Mouse (Mus musculus) intestine, embryonic 14.5 days (tissue): Measurements from ENCODE around the gene Plce1. TPM values are rescaled to one million over a fixed set of nuclear protein-coding genes. Genes with fewer than 3 reads are reported as not detected.

Source experiments
- ATAC-seq: fragments of 200-750 bp; cut with Nextera tagmentation; replicated peaks from 2 replicates; pipeline ENCODE4 v1.8.0; 2017; ENCODE audit warnings: low read depth, moderate number of reproducible peaks, moderate TSS enrichment, moderate library complexity; ENCODE audit not compliant: low FRiP score, low TSS enrichment
- DNase-seq: peaks from one replicate; pipeline ENCODE4 v3.0.0-alpha.2; 2018; ENCODE audit warnings: low spot score
- H3K27ac ChIP-seq: fragments of 300-500 bp; sonication (generic); 2 replicates; pipeline ENCODE4 v1.5.1; 2014; ENCODE audit warnings: low read depth, mild to moderate bottlenecking, control low read depth
- H3K27me3 ChIP-seq: fragments of 300-500 bp; sonication (generic); replicated peaks from 2 replicates; pipeline ENCODE4 v1.6.1; 2014; ENCODE audit warnings: low read length, control low read depth; ENCODE audit not compliant: control insufficient read depth, insufficient read depth
- H3K36me3 ChIP-seq: fragments of 300-500 bp; sonication (generic); 2 replicates; pipeline ENCODE4 v1.6.1; 2014; ENCODE audit warnings: low read length, control low read depth; ENCODE audit not compliant: control insufficient read depth, insufficient read depth
- H3K4me1 ChIP-seq: fragments of 300-500 bp; sonication (generic); replicated peaks from 2 replicates; pipeline ENCODE4 v1.6.1; 2014; ENCODE audit warnings: low read length, control low read depth, mixed read lengths; ENCODE audit not compliant: control insufficient read depth, insufficient read depth
- H3K4me2 ChIP-seq: fragments of 300-500 bp; sonication (generic); 2 replicates; pipeline ENCODE4 v1.6.1; 2014; ENCODE audit warnings: low read length
- H3K4me3 ChIP-seq: fragments of 300-500 bp; sonication (generic); 2 replicates; pipeline ENCODE4 v1.5.1; 2014; ENCODE audit warnings: low read depth, low read length, control low read depth, mixed read lengths
- H3K9ac ChIP-seq: fragments of 300-500 bp; sonication (generic); 2 replicates; pipeline ENCODE4 v1.6.1; 2014; ENCODE audit warnings: mild to moderate bottlenecking, low read length
- H3K9me3 ChIP-seq: fragments of 300-500 bp; sonication (generic); 2 replicates; pipeline ENCODE4 v1.6.1; 2016; ENCODE audit warnings: low read length, control low read depth; ENCODE audit not compliant: control insufficient read depth
- WGBS: fragments of 180-500 bp; shearing (Covaris S2); extraction: QIAGEN DNeasy Blood & Tissue Kit; methylation state at CpG from one replicate; pipeline ENCODE4 v1.1.7; 2014; 5-methylcytosine and 5-hydroxymethylcytosine counted together
- polyA plus RNA-seq: library from polyadenylated mRNA; unstranded; fragments of >200 nt; fragmentation: Nextera tagmentation; extraction: Ambion mirVana; gene quantifications from 2 replicates; pipeline ENCODE4 v1.2.1, GENCODE M21; 2014

Gene Plce1
- polyA plus RNA-seq, 1 experiment from 2014 or later = 6.7 TPM

DNA sequence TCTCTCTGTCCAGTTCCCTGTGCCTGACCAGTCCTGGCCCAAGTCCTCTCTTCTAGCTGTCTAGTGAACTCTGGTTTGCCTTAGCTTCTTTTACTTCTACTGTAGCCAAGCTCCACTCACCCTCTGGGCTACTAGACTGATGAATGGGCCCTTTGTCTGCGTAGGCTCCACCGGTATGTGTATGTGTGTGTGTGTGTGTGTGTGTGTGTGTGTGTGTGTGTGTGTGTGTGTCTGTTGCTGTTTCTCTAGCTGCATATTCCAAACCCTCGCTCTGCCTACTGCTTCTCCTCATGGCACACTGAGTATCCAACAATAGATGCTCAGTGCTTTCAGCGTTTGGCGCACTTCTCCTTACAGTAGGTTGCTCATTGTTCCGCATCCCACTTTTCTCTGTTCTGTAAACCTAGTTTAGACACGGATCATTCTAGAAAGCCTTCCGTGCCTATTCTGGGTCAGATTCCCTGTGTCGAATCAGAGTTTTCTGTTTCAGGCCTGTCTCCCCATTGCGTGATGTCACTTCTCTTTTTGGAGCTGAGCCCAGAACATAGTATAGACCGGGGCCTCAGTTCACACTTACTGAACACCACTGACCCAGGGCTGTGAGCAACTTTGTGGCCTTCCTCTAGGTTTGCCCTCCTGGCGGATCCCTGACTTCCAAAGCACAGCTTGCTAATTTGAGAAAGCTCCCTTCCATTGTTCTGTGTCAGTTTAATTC, 26.5 kb downstream of the Plce1 start:
- Histone ChIP-seq H3K9ac (no peak overlapping the region), H3K4me1 (no peaks in the 10 kb centered on the region)
- no peak for DNase-seq

GRCm38 (mm10) chr19:38507966-38508625, 27.2 kb downstream of the Plce1 start:
- Histone ChIP-seq H3K4me1 (no peaks in the 10 kb centered on the region), H3K27me3 (no peaks in the 10 kb centered on the region), H3K4me2 (no peak overlapping the region), H3K36me3 (no peaks in the 10 kb centered on the region), H3K27ac (no peak overlapping the region), H3K9me3 (no peaks in the 10 kb centered on the region), H3K4me3 (no peak overlapping the region), H3K9ac (no peak overlapping the region)
- WGBS = 80% methylated on average over 9 of the region's 9 CpGs
- ATAC-seq = no peak
- no peak for DNase-seq

More for the DNA sequence above, 26.5 kb downstream of the Plce1 start:
- H3K4me3 ChIP-seq = no peak overlapping the region
- H3K4me2 ChIP-seq = no peak overlapping the region
- H3K27me3 ChIP-seq = no peaks in the 10 kb centered on the region
- no peaks in the 10 kb centered on the region for H3K9me3 ChIP-seq
- H3K27ac ChIP-seq = no peak overlapping the region
- WGBS = 83% methylated on average over 12 of the region's 12 CpGs
- H3K36me3 ChIP-seq = no peaks in the 10 kb centered on the region
- ATAC-seq = no peak

- Histone ChIP-seq H3K36me3 (no peaks in the 10 kb centered on the region), H3K27me3 (no peaks in the 10 kb centered on the region), H3K9me3 (no peaks in the 10 kb centered on the region), H3K4me1 (no peaks in the 10 kb centered on the region), H3K4me2 (no peak overlapping the region), H3K9ac (no peak overlapping the region), H3K4me3 (no peak overlapping the region), H3K27ac (no peak overlapping the region)
- ATAC-seq = no peak
- WGBS = 71% methylated on average over 5 of the region's 5 CpGs
- no peak for DNase-seq
These were observed 33.7 kb downstream of the Plce1 start for GRCm38 (mm10) chr19:38514417-38515184.

DNA sequence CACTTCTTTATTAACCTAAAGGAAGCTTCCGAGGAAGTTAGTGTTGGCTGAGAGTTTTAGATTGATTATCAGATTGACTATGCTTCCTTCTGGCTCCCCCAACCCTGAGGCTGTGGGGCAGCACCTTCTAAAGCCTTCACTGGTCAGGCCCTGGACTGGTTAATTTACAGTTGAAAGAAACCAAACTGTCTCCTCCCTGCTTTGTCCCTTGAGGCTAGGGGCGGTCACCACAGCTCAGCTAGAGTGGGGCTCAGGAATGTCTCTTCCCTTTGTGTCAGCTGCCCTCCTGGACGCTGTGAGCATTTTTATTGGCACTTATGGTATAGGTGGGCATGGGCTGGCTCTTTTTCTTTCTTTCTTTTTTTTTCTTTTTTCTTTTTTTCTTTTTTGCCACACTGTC, 45.9 kb downstream of the Plce1 start:
- H3K9me3 ChIP-seq = 0 out of 2 replicates have a peak, but pooled peaks cover 10% of the 10 kb centered on the region
- no peaks in the 10 kb centered on the region for H3K27me3 ChIP-seq
- no peak for DNase-seq
- no peak overlapping the region for H3K4me3 ChIP-seq
- no peak overlapping the region for H3K9ac ChIP-seq
- no peak for ATAC-seq
- no peak overlapping the region for H3K4me2 ChIP-seq
- H3K4me1 ChIP-seq = no peaks in the 10 kb centered on the region
- 43% methylated on average over 3 of the region's 3 CpGs for WGBS
- no peak overlapping the region for H3K27ac ChIP-seq
- H3K36me3 ChIP-seq = no peaks in the 10 kb centered on the region

DNA sequence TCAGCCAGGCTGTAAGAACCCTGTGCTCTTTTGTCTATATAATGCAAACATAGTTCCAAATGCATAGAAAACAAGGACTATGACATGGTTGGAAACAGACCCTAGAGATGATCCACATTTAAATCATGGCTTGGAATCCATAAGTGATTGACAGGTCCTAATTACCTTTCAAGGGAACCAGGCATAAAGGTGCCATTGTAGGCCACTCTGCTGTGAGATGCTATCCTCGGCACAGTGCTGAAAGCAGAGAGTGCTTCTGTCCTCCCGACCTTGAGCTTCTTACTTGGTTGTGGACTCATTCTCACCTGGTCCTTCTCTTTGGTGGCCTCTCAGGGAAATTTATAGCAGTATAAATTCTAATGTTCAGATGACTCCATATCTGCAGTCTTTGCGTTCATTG, 46.6 kb downstream of the Plce1 start:
- H3K4me3 ChIP-seq = no peak overlapping the region
- no peaks in the 10 kb centered on the region for H3K4me1 ChIP-seq
- no peak overlapping the region for H3K27ac ChIP-seq
- no peaks in the 10 kb centered on the region for H3K36me3 ChIP-seq
- 71% methylated on average over 3 of the region's 3 CpGs for WGBS
- no peak overlapping the region for H3K4me2 ChIP-seq
- H3K9me3 ChIP-seq = 0 out of 2 replicates have a peak, but pooled peaks cover 10% of the 10 kb centered on the region
- no peaks in the 10 kb centered on the region for H3K27me3 ChIP-seq
- H3K9ac ChIP-seq = no peak overlapping the region
- ATAC-seq (no peak), DNase-seq (no peak)

- Histone ChIP-seq H3K27me3 (no peaks in the 10 kb centered on the region), H3K4me3 (no peak overlapping the region), H3K4me1 (no peaks in the 10 kb centered on the region), H3K36me3 (no peaks in the 10 kb centered on the region), H3K9ac (no peak overlapping the region), H3K27ac (no peak overlapping the region), H3K9me3 (no peaks in the 10 kb centered on the region), H3K4me2 (no peak overlapping the region)
- 94% methylated on average over 5 of the region's 5 CpGs for WGBS
- DNase-seq (no peak), ATAC-seq (no peak)
These were observed 52.3 kb downstream of the Plce1 start for GRCm38 (mm10) chr19:38533230-38533629.

GRCm38 (mm10) chr19:38539338-38539737, 58.4 kb downstream of the Plce1 start:
- H3K9me3 ChIP-seq = no peaks in the 10 kb centered on the region
- no peak for ATAC-seq
- H3K27me3 ChIP-seq = no peaks in the 10 kb centered on the region
- no peak overlapping the region for H3K27ac ChIP-seq
- H3K4me2 ChIP-seq = no peak overlapping the region
- no peak overlapping the region for H3K9ac ChIP-seq
- H3K4me1 ChIP-seq = no peaks in the 10 kb centered on the region
- DNase-seq = no peak
- no peaks in the 10 kb centered on the region for H3K36me3 ChIP-seq
- H3K4me3 ChIP-seq = no peak overlapping the region
- 62% methylated on average over 3 of the region's 3 CpGs for WGBS

DNA sequence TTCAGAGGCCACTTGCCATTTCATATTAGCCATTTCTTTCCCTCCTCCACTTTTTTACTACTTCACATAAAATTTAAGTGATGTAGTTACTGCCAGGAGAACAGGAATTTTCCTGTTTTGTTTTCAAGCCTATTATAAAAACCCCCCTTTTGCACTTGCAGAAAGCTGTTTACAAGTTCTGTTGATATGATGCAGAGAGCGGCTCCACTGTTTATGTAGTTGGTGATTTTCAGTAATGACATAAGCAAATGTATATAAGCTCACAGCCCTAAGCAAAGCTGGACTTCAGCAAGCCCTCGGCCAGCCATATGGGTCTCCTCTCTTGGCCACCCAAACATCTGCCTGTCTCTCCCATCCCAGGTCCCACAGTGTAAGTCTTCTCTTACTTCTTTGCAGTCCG, 59.6 kb downstream of the Plce1 start:
- Histone ChIP-seq H3K36me3 (no peaks in the 10 kb centered on the region), H3K4me1 (no peaks in the 10 kb centered on the region), H3K27ac (no peak overlapping the region), H3K4me3 (no peak overlapping the region), H3K4me2 (no peak overlapping the region), H3K27me3 (no peaks in the 10 kb centered on the region), H3K9ac (no peak overlapping the region), H3K9me3 (no peaks in the 10 kb centered on the region)
- DNase-seq (no peak), ATAC-seq (no peak)
- 60% methylated on average over 3 of the region's 3 CpGs for WGBS
